Mouse (Mus musculus) olfactory bulb, adult 2 months (tissue): ENCODE data around the gene Casc1.

Source experiments
- CTCF ChIP-seq: fragments of 200-500 bp; IDR thresholded peaks from 2 replicates; pipeline ENCODE4 v1.5.1; 2012; ENCODE audit warnings: low read depth, mild to moderate bottlenecking, low read length, moderate library complexity; ENCODE audit not compliant: insufficient read depth
- POLR2A ChIP-seq: fragments of 200-500 bp; IDR thresholded peaks from 2 replicates; pipeline ENCODE4 v1.6.1; 2012; ENCODE audit warnings: mild to moderate bottlenecking, low read depth, low read length, moderate library complexity; ENCODE audit not compliant: insufficient read depth

DNA sequence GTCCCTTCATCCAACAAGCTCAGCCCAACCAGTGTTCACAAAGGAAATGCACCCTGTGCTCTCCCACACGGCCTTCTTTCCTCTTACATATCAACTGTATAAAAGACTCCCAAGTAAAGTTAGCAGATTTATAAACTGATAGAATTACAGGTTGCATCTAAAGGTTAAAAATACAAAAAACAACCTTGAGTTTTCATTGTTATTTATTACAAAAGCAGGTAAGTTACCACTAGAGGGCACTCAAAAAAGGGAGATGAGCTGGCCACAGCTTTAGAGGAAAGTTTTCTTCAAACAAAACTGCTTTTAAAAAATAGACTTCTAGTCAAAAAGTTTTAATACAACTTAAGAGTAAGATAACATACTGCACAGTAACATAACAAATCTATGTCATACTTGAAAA lies 31.7 kb upstream of the Casc1 start:
- TF ChIP-seq CTCF (no peak), POLR2A (no peak)
